Mouse (Mus musculus): ENCODE data around the gene Map3k21.

The Map3k21 gene

GRCm38 (mm10) chr8:125975981-125976380, 65.7 kb downstream of the Map3k21 start:
- DNase-seq = no peak

- no peak for DNase-seq
Observed at GRCm38 (mm10) chr8:125980826-125981225, 70.6 kb downstream of the Map3k21 start.

GRCm38 (mm10) chr8:125983515-125983914, 73.3 kb downstream of the Map3k21 start:
- no peak for DNase-seq

GRCm38 (mm10) chr8:125984140-125984539, 73.9 kb downstream of the Map3k21 start:
- DNase-seq = no peak

GRCm38 (mm10) chr8:125985364-125985763, 75.1 kb downstream of the Map3k21 start:
- no peak for DNase-seq

- DNase-seq = no peak
Observed at GRCm38 (mm10) chr8:125986999-125987589, 76.8 kb downstream of the Map3k21 start.

GRCm38 (mm10) chr8:125987996-125988395, 77.7 kb downstream of the Map3k21 start:
- DNase-seq = no peak

GRCm38 (mm10) chr8:125993636-125994035, 83.4 kb downstream of the Map3k21 start:
- DNase-seq = no peak

- DNase-seq = no peak
Observed at GRCm38 (mm10) chr8:125995101-125995986, 85.1 kb downstream of the Map3k21 start, which contains the start of gene Kcnk1. Gene Kcnk1, plus strand, starts transcription at chr8:125995170.

- DNase-seq = no peak
Observed at GRCm38 (mm10) chr8:125996031-125996839, 86.0 kb downstream of the Map3k21 start.

- DNase-seq = no peak
Observed at GRCm38 (mm10) chr8:125996980-125997379, 86.7 kb downstream of the Map3k21 start.
